Mouse (Mus musculus) gastrocnemius, adult 8-10 months (tissue): ENCODE measurements around the gene Dpm2. TPM values are rescaled to one million over a fixed set of nuclear protein-coding genes. Genes with fewer than 3 reads are reported as not detected.

ENCODE experiments used
- DNase-seq, 2 experiments: peaks; one replicate each; pipeline ENCODE4 v3.0.0; 2022; ENCODE audit warnings: low spot score in 2 of 2
- total RNA-seq, 4 experiments: library from RNA; stranded (reverse); gene quantifications; 2 replicates each; pipeline ENCODE4 v1.2.4; 2022

The Dpm2 gene
- total RNA-seq, 4 experiments from 2014 or later: 9.2 to 15.0 (median 10.6) TPM

- DNase-seq: no peak
Observed at GRCm38 (mm10) chr2:32546951-32547350, 23.7 kb upstream of the Dpm2 start.

GRCm38 (mm10) chr2:32547380-32547779, 23.3 kb upstream of the Dpm2 start:
- DNase-seq: no peak

- peak; percentile 37 to 58 for DNase-seq
Observed at GRCm38 (mm10) chr2:32547964-32548739, 22.5 kb upstream of the Dpm2 start.

GRCm38 (mm10) chr2:32549171-32549570, 21.5 kb upstream of the Dpm2 start:
- DNase-seq: no peak

GRCm38 (mm10) chr2:32549764-32550163, 20.9 kb upstream of the Dpm2 start:
- peak; percentile 81 to 86 for DNase-seq

- DNase-seq: no peak
Observed at GRCm38 (mm10) chr2:32551236-32551635, 19.4 kb upstream of the Dpm2 start.

- no peak for DNase-seq
Observed at GRCm38 (mm10) chr2:32553592-32554148, 17.0 kb upstream of the Dpm2 start.

- DNase-seq: no peak
Observed at GRCm38 (mm10) chr2:32555484-32555883, 15.2 kb upstream of the Dpm2 start.

GRCm38 (mm10) chr2:32556019-32556418, 14.6 kb upstream of the Dpm2 start:
- DNase-seq: no peak

GRCm38 (mm10) chr2:32559570-32559969, 11.1 kb upstream of the Dpm2 start:
- DNase-seq: no peak

- peak; percentile 41 to 46 for DNase-seq
Observed at GRCm38 (mm10) chr2:32566536-32567063, 4.1 kb upstream of the Dpm2 start.

- DNase-seq: peak; percentile 47 to 57
Observed at GRCm38 (mm10) chr2:32568149-32568548, 2.5 kb upstream of the Dpm2 start.

GRCm38 (mm10) chr2:32568941-32569340, 1.7 kb upstream of the Dpm2 start:
- no peak for DNase-seq

- no peak for DNase-seq
Observed at GRCm38 (mm10) chr2:32572196-32572595, 1.5 kb downstream of the Dpm2 start.

GRCm38 (mm10) chr2:32574497-32574896, 3.8 kb downstream of the Dpm2 start, which contains the start of gene Pip5kl1:
Pip5kl1 (plus strand) TSS chr2:32574797.
- DNase-seq: no peak

GRCm38 (mm10) chr2:32574901-32575585, 4.4 kb downstream of the Dpm2 start:
- DNase-seq: no peak

- DNase-seq: no peak
Observed at GRCm38 (mm10) chr2:32575586-32576160, 5.0 kb downstream of the Dpm2 start, which contains the start of gene 9430097D07Rik. 9430097D07Rik (minus strand) TSS chr2:32575684.

GRCm38 (mm10) chr2:32576532-32576931, 5.9 kb downstream of the Dpm2 start:
- DNase-seq: no peak

- no peak for DNase-seq
Observed at GRCm38 (mm10) chr2:32578146-32579046, 7.7 kb downstream of the Dpm2 start.

- no peak for DNase-seq
Observed at GRCm38 (mm10) chr2:32581450-32582095, 10.9 kb downstream of the Dpm2 start.
